In genomic region chr3:108206731-108207375, GRCm38 (mm10) we compare ENCODE assay signal across 13 mouse cellular contexts. TPM values are rescaled to one million over a fixed set of nuclear protein-coding genes. Genes with fewer than 3 reads are reported as not detected.
A peak's percentile ranks its signal among the peaks of the same experiment; 100 is the strongest.
DNase-seq lines count a peak whose midpoint lies in the region; ATAC-seq and TF ChIP-seq lines count a peak whose summit lies in the region.
"Had no signal": no experiment of that assay in that cellular context is flagged by ENCODE, and none has a peak within 500 bp of the region (broad histone marks: within the 10 kb centered on the region; RNA-seq: fewer than 3 reads in every experiment).

No protein-coding gene starts in this region.

- peaks cover 50% of the 10 kb centered on the region for H3K36me3 ChIP-seq in intestine, embryonic 14.5 days (ENCODE audit: control insufficient read depth, insufficient read depth, low read length)
- peaks cover 37% of the 10 kb centered on the region for H3K36me3 ChIP-seq in intestine, postnatal 0 days (ENCODE audit: control insufficient read depth, insufficient read depth)
- H3K36me3 ChIP-seq in lung, embryonic 15.5 days, result peaks cover 30% of the 10 kb centered on the region; the same call in 1 of the 2 replicates
- 0 out of 2 replicates have a peak, but pooled peaks cover 4% of the 10 kb centered on the region for H3K36me3 ChIP-seq in lung, postnatal 0 days (ENCODE audit: insufficient read depth, low read length)
- peaks cover 55% of the 10 kb centered on the region for H3K36me3 ChIP-seq in limb, embryonic 14.5 days (ENCODE audit: control insufficient read depth, insufficient read depth, low read length)

- no peak overlapping the region for H3K4me2 ChIP-seq in intestine, embryonic 14.5 days (ENCODE audit: low read length)
- no peak overlapping the region for H3K4me2 ChIP-seq in intestine, postnatal 0 days (replicated peaks; ENCODE audit: low read depth)
- 0 out of 2 replicates have a peak overlapping the region, but pooled peaks have one; percentile 1 for H3K4me2 ChIP-seq in lung, embryonic 15.5 days
- H3K4me2 ChIP-seq in lung, postnatal 0 days (replicated peaks; ENCODE audit: low read depth, low read length), result no peak overlapping the region
- no peak overlapping the region; the same call in 1 of the 2 replicates for H3K4me2 ChIP-seq in limb, embryonic 14.5 days (replicated peaks; ENCODE audit: low read depth, low read length, severe bottlenecking)

- H3K9ac ChIP-seq in intestine, embryonic 14.5 days (ENCODE audit: low read length), result no peak overlapping the region
- no peak overlapping the region for H3K9ac ChIP-seq in intestine, postnatal 0 days (ENCODE audit: low read depth, low read length)
- no peak overlapping the region for H3K9ac ChIP-seq in lung, embryonic 15.5 days
- no peak overlapping the region for H3K9ac ChIP-seq in lung, postnatal 0 days (replicated peaks; ENCODE audit: low read depth)
- H3K9ac ChIP-seq in limb, embryonic 14.5 days (ENCODE audit: low read depth, low read length, severe bottlenecking), result no peak overlapping the region
- H3K9ac ChIP-seq: liver, postnatal 0 days had no signal

- H3K9me3 ChIP-seq in intestine, embryonic 14.5 days (ENCODE audit: control insufficient read depth, low read length), result no peaks in the 10 kb centered on the region
- no peaks in the 10 kb centered on the region for H3K9me3 ChIP-seq in intestine, postnatal 0 days (ENCODE audit: control insufficient read depth)
- H3K9me3 ChIP-seq in lung, embryonic 15.5 days, result no peaks in the 10 kb centered on the region
- no peaks in the 10 kb centered on the region for H3K9me3 ChIP-seq in lung, postnatal 0 days (ENCODE audit: low read length)
- no peaks in the 10 kb centered on the region for H3K9me3 ChIP-seq in limb, embryonic 14.5 days (ENCODE audit: control insufficient read depth, low read length)

- 80% methylated on average over 15 of the region's 15 CpGs for WGBS in intestine, embryonic 14.5 days
- 81% methylated on average over 15 of the region's 15 CpGs for WGBS in intestine, postnatal 0 days
- WGBS in lung, embryonic 15.5 days, result 69% methylated on average over 15 of the region's 15 CpGs
- 77% methylated on average over 15 of the region's 15 CpGs for WGBS in lung, postnatal 0 days
- 66% methylated on average over 15 of the region's 15 CpGs for WGBS in limb, embryonic 14.5 days

- no peak overlapping the region for H3K4me3 ChIP-seq in intestine, embryonic 14.5 days (ENCODE audit: low read depth, low read length)
- H3K4me3 ChIP-seq in intestine, postnatal 0 days (ENCODE audit: low read depth, low read length), result no peak overlapping the region
- H3K4me3 ChIP-seq in lung, embryonic 15.5 days, result no peak overlapping the region
- H3K4me3 ChIP-seq in lung, postnatal 0 days (ENCODE audit: low read depth, low read length), result no peak overlapping the region
- no peak overlapping the region for H3K4me3 ChIP-seq in limb, embryonic 14.5 days (replicated peaks; ENCODE audit: low read length)

- H3K4me1 ChIP-seq in intestine, embryonic 14.5 days (replicated peaks; ENCODE audit: control insufficient read depth, insufficient read depth, low read length), result peaks cover 15% of the 10 kb centered on the region
- peaks cover 5% of the 10 kb centered on the region; the same call in 1 of the 2 replicates for H3K4me1 ChIP-seq in intestine, postnatal 0 days (replicated peaks; ENCODE audit: control insufficient read depth, insufficient read depth, low read length)
- H3K4me1 ChIP-seq in lung, embryonic 15.5 days, result peaks cover 52% of the 10 kb centered on the region
- H3K4me1 ChIP-seq in lung, postnatal 0 days (ENCODE audit: insufficient read depth, low read depth, low read length), result peaks cover 11% of the 10 kb centered on the region; the same call in 1 of the 2 replicates
- peaks cover 21% of the 10 kb centered on the region for H3K4me1 ChIP-seq in limb, embryonic 14.5 days (ENCODE audit: control insufficient read depth, insufficient read depth, low read length)

- no peak for TF ChIP-seq POLR2A in limb, embryonic 14.5 days (IDR thresholded peaks at IDR 0.05; ENCODE audit: borderline replicate concordance, extremely low read depth, insufficient read depth, insufficient read length)

- H3K27me3 ChIP-seq in intestine, embryonic 14.5 days (replicated peaks; ENCODE audit: control insufficient read depth, insufficient read depth, low read length), result no peaks in the 10 kb centered on the region
- no peaks in the 10 kb centered on the region for H3K27me3 ChIP-seq in intestine, postnatal 0 days (replicated peaks; ENCODE audit: control insufficient read depth, insufficient read depth, low read length)
- H3K27me3 ChIP-seq in lung, embryonic 15.5 days, result no peaks in the 10 kb centered on the region
- H3K27me3 ChIP-seq in lung, postnatal 0 days (replicated peaks; ENCODE audit: insufficient read depth, low read length), result no peaks in the 10 kb centered on the region
- H3K27me3 ChIP-seq in limb, embryonic 14.5 days (ENCODE audit: control insufficient read depth, insufficient read depth, low read length), result no peaks in the 10 kb centered on the region

- DNase-seq in cerebellum, postnatal 10 days, result peak; percentile 74 to 86
- DNase-seq in intestine, embryonic 14.5 days (ENCODE audit: low spot score), result peak; percentile 65
- DNase-seq in lung, postnatal 0 days (ENCODE audit: low spot score), result no peak
- peak; percentile 89 for DNase-seq in limb, embryonic 14.5 days (ENCODE audit: low spot score)
- DNase-seq in spleen, postnatal 36 days (ENCODE audit: low spot score in 2 of 2), result no peak
- DNase-seq: gastrocnemius, postnatal 25 days; liver, postnatal 0 days; spleen, adult 18-20 months; thymus, adult 2 months had no signal

- no peak for TF ChIP-seq EP300 in lung, postnatal 0 days (IDR thresholded peaks at IDR 0.05)

- ATAC-seq in cerebellum, adult (ENCODE audit: insufficient number of reproducible peaks, low FRiP score, low TSS enrichment), result no peak
- no peak for ATAC-seq in intestine, embryonic 14.5 days (replicated peaks; ENCODE audit: low FRiP score, low TSS enrichment, low read depth)
- no peak for ATAC-seq in intestine, postnatal 0 days
- ATAC-seq in lung, embryonic 15.5 days (ENCODE audit: borderline replicate concordance, extremely low read depth, low FRiP score, low TSS enrichment), result peak; percentile 10; the same call in 1 of the 2 replicates
- no peak for ATAC-seq in lung, postnatal 0 days
- peak; percentile 27 for ATAC-seq in limb, embryonic 14.5 days (ENCODE audit: low FRiP score, low read depth)
- ATAC-seq: inflammation-experienced regulatory T-cells, adult 6 months; liver, postnatal 0 days had no signal

- no peak for TF ChIP-seq CTCF in intestine, postnatal 0 days (IDR thresholded peaks at IDR 0.05; ENCODE audit: low read depth)
- TF ChIP-seq CTCF in lung, postnatal 0 days (IDR thresholded peaks at IDR 0.05), result no peak

- H3K27ac ChIP-seq in intestine, embryonic 14.5 days (ENCODE audit: low read depth), result peak overlapping the region; percentile 30
- H3K27ac ChIP-seq in intestine, postnatal 0 days (ENCODE audit: low read depth, low read length), result no peak overlapping the region
- H3K27ac ChIP-seq in lung, embryonic 15.5 days, result peak overlapping the region; percentile 42; the same call in 1 of the 2 replicates
- no peak overlapping the region for H3K27ac ChIP-seq in lung, postnatal 0 days (ENCODE audit: low read length)
- H3K27ac ChIP-seq in limb, embryonic 14.5 days (replicated peaks; ENCODE audit: low read depth, low read length), result no peak overlapping the region

RNA-seq across cellular contexts. Expression of gene Atxn7l2, which starts 3.9 kb away (rescaled TPM):
- polyA plus RNA-seq in intestine, embryonic 14.5 days (2014; fragmentation: Nextera tagmentation; extraction: Ambion mirVana), result 15.3 and 15.5 TPM in 2 replicates
- 3.4 and 4.0 TPM in 2 replicates for polyA plus RNA-seq in intestine, postnatal 0 days (2015; fragmentation: Nextera tagmentation; extraction: Ambion mirVana)
- 14.5 TPM in 2 replicates for polyA plus RNA-seq in lung, embryonic 15.5 days (2015; fragmentation: Nextera tagmentation; extraction: Ambion mirVana)
- polyA plus RNA-seq in lung, postnatal 0 days (2015; fragmentation: Nextera tagmentation; extraction: Ambion mirVana), result 6.1 and 6.7 TPM in 2 replicates
- 37.0 and 45.2 TPM in 2 replicates for polyA plus RNA-seq in limb, embryonic 14.5 days (2012; rRNA removed)
- polyA plus RNA-seq in limb, embryonic 14.5 days (2014; fragmentation: Nextera tagmentation; extraction: Ambion mirVana), result 22.9 and 23.7 TPM in 2 replicates

RNA-seq across cellular contexts. Expression of gene Cyb561d1, which starts 5.8 kb away (rescaled TPM):
- polyA plus RNA-seq in intestine, embryonic 14.5 days (2014; fragmentation: Nextera tagmentation; extraction: Ambion mirVana), result 2.3 and 2.6 TPM in 2 replicates
- polyA plus RNA-seq in intestine, postnatal 0 days (2015; fragmentation: Nextera tagmentation; extraction: Ambion mirVana), result 6.3 and 6.7 TPM in 2 replicates
- polyA plus RNA-seq in lung, embryonic 15.5 days (2015; fragmentation: Nextera tagmentation; extraction: Ambion mirVana), result 2.6 and 3.4 TPM in 2 replicates
- polyA plus RNA-seq in lung, postnatal 0 days (2015; fragmentation: Nextera tagmentation; extraction: Ambion mirVana), result 4.8 and 4.9 TPM in 2 replicates
- polyA plus RNA-seq in limb, embryonic 14.5 days (2012; rRNA removed), result 3.8 and 5.0 TPM in 2 replicates
- polyA plus RNA-seq in limb, embryonic 14.5 days (2014; fragmentation: Nextera tagmentation; extraction: Ambion mirVana), result 1.7 and 2.0 TPM in 2 replicates

RNA-seq across cellular contexts. Expression of gene Sypl2, which starts 19.6 kb away (rescaled TPM):
- 0.08 and 0.36 TPM in 2 replicates for polyA plus RNA-seq in intestine, embryonic 14.5 days (2014; fragmentation: Nextera tagmentation; extraction: Ambion mirVana)
- polyA plus RNA-seq in intestine, postnatal 0 days (2015; fragmentation: Nextera tagmentation; extraction: Ambion mirVana), result 0.26 and 0.51 TPM in 2 replicates
- 0.42 and 0.54 TPM in 2 replicates for polyA plus RNA-seq in lung, embryonic 15.5 days (2015; fragmentation: Nextera tagmentation; extraction: Ambion mirVana)
- not detected in 2 replicates for polyA plus RNA-seq in lung, postnatal 0 days (2015; fragmentation: Nextera tagmentation; extraction: Ambion mirVana)
- 3.7 and 4.0 TPM in 2 replicates for polyA plus RNA-seq in limb, embryonic 14.5 days (2012; rRNA removed)
- 2.1 and 2.7 TPM in 2 replicates for polyA plus RNA-seq in limb, embryonic 14.5 days (2014; fragmentation: Nextera tagmentation; extraction: Ambion mirVana)
- polyA plus RNA-seq: inflammation-experienced regulatory T-cells, adult 6 months had no signal

RNA-seq across cellular contexts. Expression of gene Amigo1, which starts 20.7 kb away (rescaled TPM):
- polyA plus RNA-seq in intestine, embryonic 14.5 days (2014; fragmentation: Nextera tagmentation; extraction: Ambion mirVana), result 3.0 and 3.5 TPM in 2 replicates
- polyA plus RNA-seq in intestine, postnatal 0 days (2015; fragmentation: Nextera tagmentation; extraction: Ambion mirVana), result 2.8 and 2.9 TPM in 2 replicates
- polyA plus RNA-seq in lung, embryonic 15.5 days (2015; fragmentation: Nextera tagmentation; extraction: Ambion mirVana), result 2.0 and 3.0 TPM in 2 replicates
- 4.6 TPM in 2 replicates for polyA plus RNA-seq in lung, postnatal 0 days (2015; fragmentation: Nextera tagmentation; extraction: Ambion mirVana)
- 11.3 and 14.8 TPM in 2 replicates for polyA plus RNA-seq in limb, embryonic 14.5 days (2012; rRNA removed)
- 5.4 and 5.7 TPM in 2 replicates for polyA plus RNA-seq in limb, embryonic 14.5 days (2014; fragmentation: Nextera tagmentation; extraction: Ambion mirVana)

RNA-seq across cellular contexts. Expression of gene Psma5, which starts 49.9 kb away (rescaled TPM):
- polyA plus RNA-seq in intestine, embryonic 14.5 days (2014; fragmentation: Nextera tagmentation; extraction: Ambion mirVana), result 319 and 324 TPM in 2 replicates
- polyA plus RNA-seq in intestine, postnatal 0 days (2015; fragmentation: Nextera tagmentation; extraction: Ambion mirVana), result 166 and 179 TPM in 2 replicates
- 289 and 312 TPM in 2 replicates for polyA plus RNA-seq in lung, embryonic 15.5 days (2015; fragmentation: Nextera tagmentation; extraction: Ambion mirVana)
- polyA plus RNA-seq in lung, postnatal 0 days (2015; fragmentation: Nextera tagmentation; extraction: Ambion mirVana), result 156 and 163 TPM in 2 replicates
- polyA plus RNA-seq in limb, embryonic 14.5 days (2012; rRNA removed), result 148 and 177 TPM in 2 replicates
- 301 and 312 TPM in 2 replicates for polyA plus RNA-seq in limb, embryonic 14.5 days (2014; fragmentation: Nextera tagmentation; extraction: Ambion mirVana)

Comparison
In these comparisons a context has a peak if more than half of its experiments do, and no peak if none do; other contexts are left out.
1. ATAC-seq: peak in lung, embryonic 15.5 days (single experiment) and limb, embryonic 14.5 days (single experiment); none in cerebellum, adult (single experiment), intestine, embryonic 14.5 days (single experiment), intestine, postnatal 0 days (single experiment) and lung, postnatal 0 days (single experiment).
2. H3K27ac ChIP-seq: peak in intestine, embryonic 14.5 days (single experiment) and lung, embryonic 15.5 days (single experiment); none in intestine, postnatal 0 days (single experiment), lung, postnatal 0 days (single experiment) and limb, embryonic 14.5 days (single experiment).
3. DNase-seq: peak in cerebellum, postnatal 10 days (2 of 2), intestine, embryonic 14.5 days (single experiment) and limb, embryonic 14.5 days (single experiment); none in lung, postnatal 0 days (single experiment) and spleen, postnatal 36 days (0 of 2).